Mouse (Mus musculus) kidney, postnatal 10 days (tissue): ENCODE measurements around the gene Entpd7.
A peak's percentile ranks its signal among the peaks of the same experiment; 100 is the strongest.

Experiments
- DNase-seq: peaks from one replicate; pipeline ENCODE4 v3.0.0; 2021; ENCODE audit warnings: mixed read lengths

The Entpd7 gene

GRCm38 (mm10) chr19:43724821-43725220 is 35.3 kb downstream of the Entpd7 start:
- DNase-seq = no peak

- DNase-seq = no peak
Measured at GRCm38 (mm10) chr19:43726510-43727146, 37.2 kb downstream of the Entpd7 start.

GRCm38 (mm10) chr19:43729296-43730036 is 40.0 kb downstream of the Entpd7 start:
- peak; percentile 42 for DNase-seq

- no peak for DNase-seq
Measured at GRCm38 (mm10) chr19:43730037-43730428, 40.6 kb downstream of the Entpd7 start.

- DNase-seq = no peak
Measured at GRCm38 (mm10) chr19:43731157-43731556, 41.7 kb downstream of the Entpd7 start.

GRCm38 (mm10) chr19:43738409-43738808 is 48.9 kb downstream of the Entpd7 start:
- DNase-seq = no peak

- no peak for DNase-seq
Measured at GRCm38 (mm10) chr19:43743401-43743800, 53.9 kb downstream of the Entpd7 start.

- no peak for DNase-seq
Measured at GRCm38 (mm10) chr19:43745740-43746139, 56.3 kb downstream of the Entpd7 start.

- no peak for DNase-seq
Measured at GRCm38 (mm10) chr19:43747877-43748276, 58.4 kb downstream of the Entpd7 start.

- DNase-seq = no peak
Measured at GRCm38 (mm10) chr19:43750008-43750407, 60.5 kb downstream of the Entpd7 start.

- peak; percentile 99 for DNase-seq
Measured at GRCm38 (mm10) chr19:43752489-43753225, 63.2 kb downstream of the Entpd7 start, which contains the start of the genes Cutc and Cox15. Cutc (plus strand) TSS chr19:43752996. Cox15 (minus strand) TSS chr19:43753000.

- DNase-seq = peak; percentile 93
Measured at GRCm38 (mm10) chr19:43753226-43753835, 63.9 kb downstream of the Entpd7 start.

GRCm38 (mm10) chr19:43754237-43754636 is 64.8 kb downstream of the Entpd7 start:
- no peak for DNase-seq

- no peak for DNase-seq
Measured at GRCm38 (mm10) chr19:43754872-43755271, 65.4 kb downstream of the Entpd7 start.

GRCm38 (mm10) chr19:43760504-43760903 is 71.0 kb downstream of the Entpd7 start:
- DNase-seq = peak; percentile 89

- DNase-seq = no peak
Measured at GRCm38 (mm10) chr19:43761543-43762256, 72.2 kb downstream of the Entpd7 start.

GRCm38 (mm10) chr19:43762410-43762809 is 72.9 kb downstream of the Entpd7 start:
- DNase-seq = no peak

- DNase-seq = no peak
Measured at GRCm38 (mm10) chr19:43766451-43766850, 77.0 kb downstream of the Entpd7 start.

GRCm38 (mm10) chr19:43767549-43768322 is 78.3 kb downstream of the Entpd7 start:
- peak; percentile 31 for DNase-seq

GRCm38 (mm10) chr19:43769366-43769960 is 80.0 kb downstream of the Entpd7 start:
- DNase-seq = no peak

GRCm38 (mm10) chr19:43770584-43770983 is 81.1 kb downstream of the Entpd7 start:
- DNase-seq = no peak
